ENCODE assay signal across 20 mouse cellular contexts in the genomic region with DNA sequence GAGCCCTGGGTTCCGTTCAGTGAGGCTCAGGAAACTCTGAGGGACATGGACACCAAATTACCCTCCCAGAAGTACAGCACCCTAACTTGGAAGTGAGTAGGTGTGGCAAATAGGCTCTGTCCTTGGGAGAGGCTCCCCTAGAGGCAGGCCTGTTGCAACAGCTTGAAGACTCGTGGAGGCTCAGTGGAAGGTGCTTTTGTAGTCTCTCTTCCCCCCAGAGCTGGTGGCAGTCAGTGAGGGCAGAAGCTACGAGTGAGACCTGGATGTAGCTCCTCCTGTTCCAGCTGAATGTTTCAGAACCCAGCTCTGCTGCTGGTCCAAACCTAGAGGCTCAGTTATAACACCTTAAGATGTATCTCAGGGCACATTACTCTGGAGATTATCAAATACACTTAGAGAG. TPM values are rescaled to one million over a fixed set of nuclear protein-coding genes. Genes with fewer than 3 reads are reported as not detected.
DNase-seq lines count a peak whose midpoint lies in the region; ATAC-seq lines count a peak whose summit lies in the region.
"Had no signal": no experiment of that assay in that cellular context is flagged by ENCODE, and none has a peak within 500 bp of the region (broad histone marks: within the 10 kb centered on the region; RNA-seq: fewer than 3 reads in every experiment).

No protein-coding gene starts in this region.

- H3K9me3 ChIP-seq in liver, embryonic 13.5 days (replicated peaks): no peaks in the 10 kb centered on the region
- H3K9me3 ChIP-seq: forebrain, embryonic 13.5 days; hindbrain, embryonic 10.5 days; midbrain, embryonic 13.5 days; neural tube, embryonic 13.5 days had no signal

- 17% methylated on average over 3 of the region's 3 CpGs for WGBS in liver, embryonic 13.5 days (ENCODE audit: insufficient replicate concordance)

- intact Hi-C loops in left cerebral cortex, postnatal 14 days (cut with DNase I): no loop called here

- H3K36me3 ChIP-seq in liver, embryonic 13.5 days: peaks cover 14% of the 10 kb centered on the region

- peak; percentile 39 for ATAC-seq in frontal cortex, adult (ENCODE audit: low TSS enrichment)
- 0 out of 2 replicates have a peak, but pooled peaks have one; percentile 10 for ATAC-seq in liver, embryonic 13.5 days (ENCODE audit: low read depth)
- 0 out of 2 replicates have a peak, but pooled peaks have one; percentile 16 for ATAC-seq in common myeloid progenitor, adult 5-6 weeks (replicated peaks; ENCODE audit: low read depth, poor library complexity, severe bottlenecking)
- ATAC-seq: forebrain, embryonic 13.5 days; midbrain, embryonic 13.5 days had no signal

- no peak overlapping the region for H3K4me3 ChIP-seq in liver, embryonic 13.5 days (replicated peaks)
- H3K4me3 ChIP-seq: forebrain, embryonic 13.5 days; hindbrain, embryonic 10.5 days; midbrain, embryonic 13.5 days; neural tube, embryonic 13.5 days had no signal

- H3K4me1 ChIP-seq in liver, embryonic 13.5 days (replicated peaks): peaks cover 16% of the 10 kb centered on the region
- H3K4me1 ChIP-seq: forebrain, embryonic 13.5 days; midbrain, embryonic 13.5 days; neural tube, embryonic 13.5 days had no signal

- no peaks in the 10 kb centered on the region; the same call in 1 of the 2 replicates for H3K27me3 ChIP-seq in liver, embryonic 13.5 days
- H3K27me3 ChIP-seq: forebrain, embryonic 13.5 days; midbrain, embryonic 13.5 days; neural tube, embryonic 13.5 days had no signal

- H3K4me2 ChIP-seq in liver, embryonic 13.5 days: no peak overlapping the region
- H3K4me2 ChIP-seq: forebrain, embryonic 13.5 days; lung, embryonic 14.5 days; midbrain, embryonic 13.5 days; neural tube, embryonic 13.5 days had no signal

- no peak overlapping the region for H3K9ac ChIP-seq in liver, embryonic 13.5 days
- H3K9ac ChIP-seq: forebrain, embryonic 13.5 days; lung, embryonic 14.5 days; midbrain, embryonic 13.5 days; neural tube, embryonic 13.5 days had no signal

- H3K27ac ChIP-seq in liver, embryonic 13.5 days: 0 out of 2 replicates have a peak overlapping the region, but pooled peaks have one; percentile 1
- H3K27ac ChIP-seq: forebrain, embryonic 13.5 days; hindbrain, embryonic 10.5 days; macrophage; midbrain, embryonic 13.5 days; neural tube, embryonic 13.5 days had no signal

- DNase-seq in frontal cortex, adult 2 months (ENCODE audit: extremely low spot score in 1 of 2, low spot score in 1 of 2): no peak
- no peak for DNase-seq in liver, embryonic 13.5 days
- DNase-seq in liver: no peak
- DNase-seq in spleen, adult 12 weeks (ENCODE audit: low spot score): no peak
- no peak for DNase-seq in ovary, postnatal 10 days (ENCODE audit: low spot score)
- no peak for DNase-seq in left cerebral cortex, postnatal 14 days (ENCODE audit: low spot score in 2 of 2)
- DNase-seq: adrenal gland, postnatal 36 days; cerebellum, adult 18-20 months; cerebellum, postnatal 25 days; kidney, adult 2 months; kidney, postnatal 14 days; lung, embryonic 14.5 days; thymus, postnatal 36 days had no signal

RNA-seq across cellular contexts. Expression of gene Tbc1d14, which starts 2.0 kb away (rescaled TPM):
- 58.8 and 59.8 TPM in 2 replicates for polyA plus RNA-seq in frontal cortex, adult 2 months (2012; rRNA removed)
- polyA plus RNA-seq in liver, embryonic 13.5 days (2015; fragmentation: Nextera tagmentation; extraction: Ambion mirVana): 9.4 and 10.9 TPM in 2 replicates
- total RNA-seq in common myeloid progenitor, adult 5-6 weeks (2017): 14.1 and 14.8 TPM in 2 replicates
- 10 to 100 TPM; 77.9 to 82.0 TPM for total RNA-seq in left cerebral cortex, postnatal 14 days (2021)
